Mouse (Mus musculus): Measurements from ENCODE around the gene Rnf130. TPM values are rescaled to one million over a fixed set of nuclear protein-coding genes. Genes with fewer than 3 reads are reported as not detected.

Rnf130 gene
- polyA plus RNA-seq, 2 experiments = 16.0 to 36.3 TPM

DNA sequence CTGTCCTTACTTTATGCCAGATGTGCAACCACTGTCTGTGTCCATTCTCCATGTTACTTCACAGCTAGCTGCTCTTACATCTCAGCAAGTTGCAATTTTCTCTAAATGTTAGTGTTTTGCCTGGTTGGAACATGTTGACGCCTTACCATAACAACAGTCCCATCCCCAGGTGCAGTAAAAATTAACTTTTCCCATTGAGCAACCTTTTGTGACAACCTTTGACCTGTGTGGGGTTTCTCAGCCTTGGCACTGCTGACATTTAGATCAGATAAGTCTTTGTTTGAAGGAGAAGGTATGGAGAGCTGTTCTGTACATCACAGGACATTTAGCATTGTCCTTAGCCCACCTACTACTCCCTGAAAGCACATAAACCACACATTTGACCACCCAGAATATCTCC, 64.7 kb downstream of the Rnf130 start:
- Histone ChIP-seq H3K9me3 (ENCODE audit: control insufficient read depth, low read length) (no peaks in the 10 kb centered on the region), H3K4me2 (ENCODE audit: low read depth) (no peak overlapping the region), H3K9ac (replicated peaks) (no peak overlapping the region), H3K27me3 (ENCODE audit: control insufficient read depth, insufficient read depth, low read length) (no peaks in the 10 kb centered on the region), H3K4me3 (ENCODE audit: insufficient read depth in 1 of 2, low read depth in 2 of 2, low read length in 2 of 2) (no peak overlapping the region), H3K36me3 (replicated peaks; ENCODE audit: control insufficient read depth, insufficient read depth, low read depth) (no peaks in the 10 kb centered on the region), H3K27ac (no peak overlapping the region), H3K4me1 (replicated peaks; ENCODE audit: control insufficient read depth in 2 of 2, insufficient read depth in 2 of 2, low read length in 1 of 2) (peaks cover 0 to 12% of the 10 kb centered on the region in 2 experiments; a peak in 2 of 4 replicates)
- peak in 1 of 3 experiments; percentile 9 for DNase-seq (ENCODE audit: low read depth in 3 of 3, low spot score in 3 of 3)
- no peak for ATAC-seq (ENCODE audit: insufficient read depth)
- TF ChIP-seq CTCF (IDR thresholded peaks at IDR 0.05; ENCODE audit: low read depth) (no peak), EP300 (IDR thresholded peaks at IDR 0.05; ENCODE audit: low read depth) (no peak)
- 51% methylated on average over 1 of the region's 1 CpGs for WGBS (ENCODE audit: insufficient replicate concordance)

DNA sequence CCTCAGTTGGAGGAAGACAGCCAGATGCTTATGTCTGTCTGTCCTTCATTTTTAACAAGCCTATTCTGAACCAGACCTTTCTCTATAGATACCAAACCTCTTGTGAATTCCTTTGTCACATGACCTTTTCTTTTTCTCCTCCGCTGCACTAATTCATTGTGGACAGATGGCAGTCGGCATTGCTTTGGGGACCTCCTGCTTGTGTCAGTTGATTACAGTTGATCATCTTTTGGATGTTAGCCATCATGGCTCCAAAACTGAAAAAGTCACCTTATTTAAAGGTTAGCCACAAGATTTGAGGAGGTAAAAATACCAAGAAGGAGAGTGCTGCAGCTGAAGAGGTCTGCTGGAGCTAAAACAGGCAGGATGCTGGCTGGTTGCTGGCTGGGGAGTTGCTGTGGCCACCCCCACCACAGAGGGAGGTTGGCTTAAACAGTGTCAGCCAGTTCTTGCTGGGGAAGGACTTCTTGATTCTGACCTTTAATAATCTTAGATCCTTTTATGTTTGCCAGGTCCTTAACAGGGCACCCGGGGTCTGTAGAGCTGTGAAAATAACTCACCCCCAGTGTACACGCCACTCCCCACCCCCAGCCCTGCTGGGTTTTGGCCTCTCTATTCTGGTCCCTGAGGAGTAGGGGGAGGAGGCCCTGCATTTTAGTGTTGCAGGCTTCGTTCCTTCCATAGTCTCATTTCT, 66.0 kb downstream of the Rnf130 start:
- no peaks in the 10 kb centered on the region for H3K36me3 ChIP-seq (replicated peaks; ENCODE audit: control insufficient read depth, insufficient read depth, low read depth)
- no peak overlapping the region for H3K9ac ChIP-seq (replicated peaks)
- H3K4me3 ChIP-seq (ENCODE audit: insufficient read depth in 1 of 2, low read depth in 2 of 2, low read length in 2 of 2) = no peak overlapping the region
- peaks cover 0 to 12% of the 10 kb centered on the region in 2 experiments; a peak in 2 of 4 replicates for H3K4me1 ChIP-seq (replicated peaks; ENCODE audit: control insufficient read depth in 2 of 2, insufficient read depth in 2 of 2, low read length in 1 of 2)
- H3K4me2 ChIP-seq (ENCODE audit: low read depth) = no peak overlapping the region
- DNase-seq (ENCODE audit: low read depth in 3 of 3, low spot score in 3 of 3) (no peak), ATAC-seq (ENCODE audit: insufficient read depth) (no peak)
- H3K27ac ChIP-seq = no peak overlapping the region
- no peaks in the 10 kb centered on the region for H3K9me3 ChIP-seq (ENCODE audit: control insufficient read depth, low read length)
- 61% methylated on average over 5 of the region's 5 CpGs for WGBS (ENCODE audit: insufficient replicate concordance)
- TF ChIP-seq CTCF (IDR thresholded peaks at IDR 0.05; ENCODE audit: low read depth) = no peak
- TF ChIP-seq EP300 (IDR thresholded peaks at IDR 0.05; ENCODE audit: low read depth) = no peak
- H3K27me3 ChIP-seq (ENCODE audit: control insufficient read depth, insufficient read depth, low read length) = no peaks in the 10 kb centered on the region

DNA sequence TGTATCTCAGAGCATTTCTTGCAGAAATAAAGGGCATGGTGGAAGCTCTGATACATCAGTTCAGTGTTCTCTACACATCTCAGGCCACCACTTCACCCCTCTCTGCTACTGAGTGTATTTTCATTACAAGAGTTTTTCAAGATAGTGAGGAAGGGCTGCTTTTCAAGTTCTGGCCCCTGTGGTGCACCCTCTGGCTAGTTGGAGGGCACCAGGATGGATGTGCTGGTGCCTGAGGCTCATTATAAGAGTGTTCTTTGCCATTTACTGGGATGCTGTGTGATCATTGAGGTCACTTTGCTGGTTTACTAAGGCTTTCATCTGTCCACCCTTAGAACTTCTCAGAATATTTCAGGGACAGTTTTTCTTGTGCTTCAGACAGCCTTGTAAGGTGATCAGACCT, 66.5 kb downstream of the Rnf130 start:
- TF ChIP-seq CTCF (IDR thresholded peaks at IDR 0.05; ENCODE audit: low read depth) (no peak), EP300 (IDR thresholded peaks at IDR 0.05; ENCODE audit: low read depth) (no peak)
- Histone ChIP-seq H3K9me3 (ENCODE audit: control insufficient read depth, low read length) (no peaks in the 10 kb centered on the region), H3K4me1 (replicated peaks; ENCODE audit: control insufficient read depth in 2 of 2, insufficient read depth in 2 of 2, low read length in 1 of 2) (peaks cover 0 to 12% of the 10 kb centered on the region in 2 experiments; a peak in 2 of 4 replicates), H3K36me3 (replicated peaks; ENCODE audit: control insufficient read depth, insufficient read depth, low read depth) (no peaks in the 10 kb centered on the region), H3K4me2 (ENCODE audit: low read depth) (no peak overlapping the region), H3K27ac (no peak overlapping the region), H3K9ac (replicated peaks) (no peak overlapping the region), H3K27me3 (ENCODE audit: control insufficient read depth, insufficient read depth, low read length) (no peaks in the 10 kb centered on the region), H3K4me3 (ENCODE audit: insufficient read depth in 1 of 2, low read depth in 2 of 2, low read length in 2 of 2) (no peak overlapping the region)
- DNase-seq (ENCODE audit: low read depth in 3 of 3, low spot score in 3 of 3) (no peak), ATAC-seq (ENCODE audit: insufficient read depth) (no peak)

DNA sequence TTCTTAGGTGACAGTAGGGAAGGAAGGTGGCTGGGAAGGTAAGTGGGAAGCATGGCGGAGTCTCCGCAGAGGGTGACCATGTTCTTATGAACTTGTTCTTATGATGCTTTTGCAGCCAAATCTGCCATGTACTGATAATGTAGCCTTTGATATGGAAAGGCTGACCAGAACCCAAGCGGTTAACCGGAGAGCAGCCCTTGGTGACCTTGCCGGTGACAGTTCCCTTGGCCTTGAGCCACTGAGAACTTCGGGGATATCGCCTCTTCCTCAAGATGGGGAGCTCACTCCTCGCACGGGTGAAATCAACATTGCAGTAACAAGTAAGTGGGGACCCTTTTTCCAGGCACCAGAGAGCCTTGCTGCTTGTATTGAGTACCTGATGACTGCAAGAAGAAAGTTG, 70.5 kb downstream of the Rnf130 start:
- DNase-seq (ENCODE audit: low read depth in 3 of 3, low spot score in 3 of 3) (no peak), ATAC-seq (ENCODE audit: insufficient read depth) (no peak)
- TF ChIP-seq CTCF (IDR thresholded peaks at IDR 0.05; ENCODE audit: low read depth) (no peak), EP300 (IDR thresholded peaks at IDR 0.05; ENCODE audit: low read depth) (no peak)
- Histone ChIP-seq H3K36me3 (replicated peaks; ENCODE audit: control insufficient read depth, insufficient read depth, low read depth) (no peaks in the 10 kb centered on the region), H3K27ac (no peak overlapping the region), H3K9ac (replicated peaks) (no peak overlapping the region), H3K4me1 (replicated peaks; ENCODE audit: control insufficient read depth in 2 of 2, insufficient read depth in 2 of 2, low read length in 1 of 2) (peaks cover 0 to 4% of the 10 kb centered on the region in 2 experiments; a peak in 1 of 4 replicates), H3K4me3 (ENCODE audit: insufficient read depth in 1 of 2, low read depth in 2 of 2, low read length in 2 of 2) (no peak overlapping the region), H3K4me2 (ENCODE audit: low read depth) (no peak overlapping the region), H3K27me3 (ENCODE audit: control insufficient read depth, insufficient read depth, low read length) (no peaks in the 10 kb centered on the region), H3K9me3 (ENCODE audit: control insufficient read depth, low read length) (no peaks in the 10 kb centered on the region)
- 76% methylated on average over 9 of the region's 9 CpGs for WGBS (ENCODE audit: insufficient replicate concordance)

DNA sequence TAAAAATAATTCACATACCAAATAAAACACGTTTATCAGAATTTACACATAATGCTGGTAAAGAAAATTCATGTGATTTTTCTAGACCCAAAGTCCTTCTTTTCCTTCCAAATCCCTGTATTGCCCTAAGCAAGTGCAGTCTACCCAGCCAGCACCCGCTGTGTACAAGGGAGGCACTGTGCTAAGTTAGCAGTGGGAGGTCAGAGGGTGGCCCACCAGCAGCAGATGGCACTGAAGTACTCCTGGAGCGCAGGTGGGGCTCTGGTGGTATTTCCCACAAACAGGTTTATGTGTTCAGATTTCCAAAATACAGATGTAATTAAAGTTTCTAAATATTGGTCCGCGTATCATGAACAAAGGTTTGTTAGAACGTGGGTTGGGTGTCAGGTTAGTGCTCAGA, 71.9 kb downstream of the Rnf130 start:
- Histone ChIP-seq H3K27ac (no peak overlapping the region), H3K9ac (replicated peaks) (no peak overlapping the region), H3K27me3 (ENCODE audit: control insufficient read depth, insufficient read depth, low read length) (no peaks in the 10 kb centered on the region), H3K4me2 (ENCODE audit: low read depth) (no peak overlapping the region), H3K9me3 (ENCODE audit: control insufficient read depth, low read length) (no peaks in the 10 kb centered on the region), H3K4me3 (ENCODE audit: insufficient read depth in 1 of 2, low read depth in 2 of 2, low read length in 2 of 2) (no peak overlapping the region), H3K4me1 (replicated peaks; ENCODE audit: control insufficient read depth in 2 of 2, insufficient read depth in 2 of 2, low read length in 1 of 2) (no peaks in the 10 kb centered on the region), H3K36me3 (replicated peaks; ENCODE audit: control insufficient read depth, insufficient read depth, low read depth) (no peaks in the 10 kb centered on the region)
- ATAC-seq (ENCODE audit: insufficient read depth) = no peak
- 76% methylated on average over 6 of the region's 6 CpGs for WGBS (ENCODE audit: insufficient replicate concordance)
- TF ChIP-seq EP300 (IDR thresholded peaks at IDR 0.05; ENCODE audit: low read depth) = no peak
- TF ChIP-seq CTCF (IDR thresholded peaks at IDR 0.05; ENCODE audit: low read depth) = no peak
- no peak for DNase-seq (ENCODE audit: low read depth in 3 of 3, low spot score in 3 of 3)

Measured in liver, embryonic 14.5 days (tissue).